Mouse (Mus musculus) heart, embryonic 15.5 days (tissue): ENCODE data around the gene Rap1gds1. TPM values are rescaled to one million over a fixed set of nuclear protein-coding genes. Genes with fewer than 3 reads are reported as not detected.
A peak's percentile ranks its signal among the peaks of the same experiment; 100 is the strongest.

Source experiments
- ATAC-seq: fragments of 200-750 bp; cut with Nextera tagmentation; replicated peaks from 2 replicates; pipeline ENCODE4 v1.8.0; 2017; ENCODE audit warnings: low read depth, moderate TSS enrichment; ENCODE audit not compliant: insufficient number of reproducible peaks, insufficient read depth, low FRiP score
- H3K27ac ChIP-seq: fragments of 300-500 bp; sonication (generic); 2 replicates; pipeline ENCODE4 v1.5.1; 2015; ENCODE audit warnings: mild to moderate bottlenecking, inconsistent platforms
- H3K27me3 ChIP-seq: fragments of 300-500 bp; sonication (generic); 2 replicates; pipeline ENCODE4 v1.6.1; 2015; ENCODE audit warnings: inconsistent platforms
- H3K36me3 ChIP-seq: fragments of 300-500 bp; sonication (generic); 2 replicates; pipeline ENCODE4 v1.6.1; 2015; ENCODE audit warnings: mild to moderate bottlenecking, inconsistent platforms
- H3K4me1 ChIP-seq: fragments of 300-500 bp; sonication (generic); replicated peaks from 2 replicates; pipeline ENCODE4 v1.6.1; 2015; ENCODE audit warnings: inconsistent platforms
- H3K4me2 ChIP-seq: fragments of 300-500 bp; sonication (generic); 2 replicates; pipeline ENCODE4 v1.6.1; 2015; ENCODE audit warnings: inconsistent platforms, mild to moderate bottlenecking, moderate library complexity
- H3K4me3 ChIP-seq: fragments of 300-500 bp; sonication (generic); 2 replicates; pipeline ENCODE4 v1.5.1; 2015; ENCODE audit warnings: mild to moderate bottlenecking, inconsistent platforms
- H3K9ac ChIP-seq: fragments of 300-500 bp; sonication (generic); 2 replicates; pipeline ENCODE4 v1.6.1; 2015; ENCODE audit warnings: mild to moderate bottlenecking, inconsistent platforms
- H3K9me3 ChIP-seq: fragments of 300-500 bp; sonication (generic); replicated peaks from 2 replicates; pipeline ENCODE4 v1.6.1; 2016; ENCODE audit warnings: inconsistent platforms
- WGBS: fragments of 180-500 bp; shearing (Covaris S2); methylation state at CpG from one replicate; pipeline ENCODE4 v1.1.7; 2015; ENCODE audit warnings: mixed read lengths; 5-methylcytosine and 5-hydroxymethylcytosine counted together
- polyA plus RNA-seq: library from polyadenylated mRNA; unstranded; fragments of >200 nt; fragmentation: Nextera tagmentation; extraction: Ambion mirVana; gene quantifications from 2 replicates; pipeline ENCODE4 v1.2.1, GENCODE M21; 2015

Gene Rap1gds1
- polyA plus RNA-seq, 1 experiment from 2014 or later: 49.8 TPM

GRCm38 (mm10) chr3:139088526-139088925, 13.5 kb upstream of the Rap1gds1 start:
- 83% methylated on average over 3 of the region's 3 CpGs for WGBS
- H3K4me2 ChIP-seq: no peak overlapping the region
- no peaks in the 10 kb centered on the region for H3K36me3 ChIP-seq
- no peak overlapping the region for H3K9ac ChIP-seq
- H3K9me3 ChIP-seq: peaks cover 6% of the 10 kb centered on the region
- H3K27me3 ChIP-seq: no peaks in the 10 kb centered on the region
- no peak overlapping the region for H3K27ac ChIP-seq
- no peaks in the 10 kb centered on the region for H3K4me1 ChIP-seq
- no peak overlapping the region for H3K4me3 ChIP-seq
- no peak for ATAC-seq

- Histone ChIP-seq H3K4me2 (no peak overlapping the region), H3K36me3 (no peaks in the 10 kb centered on the region), H3K27me3 (no peaks in the 10 kb centered on the region), H3K4me1 (no peaks in the 10 kb centered on the region), H3K9ac (no peak overlapping the region), H3K27ac (no peak overlapping the region), H3K4me3 (no peak overlapping the region), H3K9me3 (peaks cover 6% of the 10 kb centered on the region)
- 68% methylated on average over 5 of the region's 5 CpGs for WGBS
- ATAC-seq: no peak
Observed at GRCm38 (mm10) chr3:139083778-139084539, 9.0 kb upstream of the Rap1gds1 start.

- no peak overlapping the region for H3K4me2 ChIP-seq
- no peak overlapping the region for H3K9ac ChIP-seq
- H3K4me1 ChIP-seq: peaks cover 3% of the 10 kb centered on the region; the same call in 1 of the 2 replicates
- H3K27me3 ChIP-seq: no peaks in the 10 kb centered on the region
- 78% methylated on average over 6 of the region's 6 CpGs for WGBS
- no peaks in the 10 kb centered on the region for H3K9me3 ChIP-seq
- ATAC-seq: no peak
- no peak overlapping the region for H3K4me3 ChIP-seq
- no peaks in the 10 kb centered on the region for H3K36me3 ChIP-seq
- H3K27ac ChIP-seq: no peak overlapping the region
Observed at GRCm38 (mm10) chr3:139079831-139080230, 4.8 kb upstream of the Rap1gds1 start.

- ATAC-seq: no peak
- Histone ChIP-seq H3K27me3 (no peaks in the 10 kb centered on the region), H3K36me3 (no peaks in the 10 kb centered on the region), H3K4me3 (no peak overlapping the region), H3K4me2 (no peak overlapping the region), H3K9ac (no peak overlapping the region), H3K27ac (no peak overlapping the region), H3K4me1 (peaks cover 3% of the 10 kb centered on the region; the same call in 1 of the 2 replicates), H3K9me3 (no peaks in the 10 kb centered on the region)
- WGBS: 76% methylated on average over 3 of the region's 3 CpGs
Observed at GRCm38 (mm10) chr3:139078010-139078409, 3.0 kb upstream of the Rap1gds1 start.

- Histone ChIP-seq H3K4me2 (peak overlapping the region; percentile 91), H3K27ac (peak overlapping the region; percentile 92), H3K9me3 (no peaks in the 10 kb centered on the region), H3K4me3 (peak overlapping the region; percentile 72), H3K9ac (peak overlapping the region; percentile 78), H3K36me3 (no peaks in the 10 kb centered on the region), H3K4me1 (peaks cover 7% of the 10 kb centered on the region), H3K27me3 (no peaks in the 10 kb centered on the region)
- 16% methylated on average over 7 of the region's 7 CpGs for WGBS
- ATAC-seq: no peak
Observed at GRCm38 (mm10) chr3:139076059-139076455, 1.1 kb upstream of the Rap1gds1 start.

GRCm38 (mm10) chr3:139075333-139076058, 495 bp upstream of the Rap1gds1 start:
- Histone ChIP-seq H3K4me1 (peaks cover 7% of the 10 kb centered on the region), H3K4me2 (peak overlapping the region; percentile 91)
- WGBS: under 1% methylated on average over 70 of the region's 72 CpGs

GRCm38 (mm10) chr3:139073801-139074483, 1.1 kb downstream of the Rap1gds1 start:
- WGBS: 4% methylated on average over 12 of the region's 12 CpGs
- ATAC-seq: no peak
- H3K4me3 ChIP-seq: peak overlapping the region; percentile 100
- H3K9me3 ChIP-seq: no peaks in the 10 kb centered on the region
- H3K36me3 ChIP-seq: no peaks in the 10 kb centered on the region
- H3K27me3 ChIP-seq: no peaks in the 10 kb centered on the region
- H3K4me1 ChIP-seq: peaks cover 7% of the 10 kb centered on the region
- peak overlapping the region; percentile 98 for H3K27ac ChIP-seq
- peak overlapping the region; percentile 75 for H3K4me2 ChIP-seq
- H3K9ac ChIP-seq: peak overlapping the region; percentile 95

More at GRCm38 (mm10) chr3:139075333-139076058, 495 bp upstream of the Rap1gds1 start:
- Histone ChIP-seq H3K27ac (peak overlapping the region; percentile 92), H3K9ac (peak overlapping the region; percentile 78), H3K4me3 (peak overlapping the region; percentile 72), H3K36me3 (no peaks in the 10 kb centered on the region), H3K9me3 (no peaks in the 10 kb centered on the region), H3K27me3 (no peaks in the 10 kb centered on the region)
- ATAC-seq: peak; percentile 98

- 58% methylated on average over 4 of the region's 4 CpGs for WGBS
- Histone ChIP-seq H3K4me3 (no peak overlapping the region), H3K4me1 (peaks cover 4% of the 10 kb centered on the region), H3K27ac (no peak overlapping the region), H3K9ac (no peak overlapping the region), H3K9me3 (no peaks in the 10 kb centered on the region), H3K4me2 (no peak overlapping the region), H3K36me3 (no peaks in the 10 kb centered on the region), H3K27me3 (no peaks in the 10 kb centered on the region)
- ATAC-seq: no peak
Observed at GRCm38 (mm10) chr3:139069539-139069938, 5.5 kb downstream of the Rap1gds1 start.

GRCm38 (mm10) chr3:139064076-139064475, 10.9 kb downstream of the Rap1gds1 start:
- Histone ChIP-seq H3K9me3 (no peaks in the 10 kb centered on the region), H3K4me1 (no peaks in the 10 kb centered on the region), H3K36me3 (0 out of 2 replicates have a peak, but pooled peaks cover 3% of the 10 kb centered on the region), H3K4me2 (no peak overlapping the region), H3K27me3 (no peaks in the 10 kb centered on the region), H3K27ac (no peak overlapping the region), H3K4me3 (no peak overlapping the region), H3K9ac (no peak overlapping the region)
- ATAC-seq: no peak
- WGBS: 87% methylated on average over 9 of the region's 9 CpGs

- WGBS: 91% methylated on average over 3 of the region's 3 CpGs
- H3K4me1 ChIP-seq: no peaks in the 10 kb centered on the region
- H3K36me3 ChIP-seq: 0 out of 2 replicates have a peak, but pooled peaks cover 3% of the 10 kb centered on the region
- H3K4me2 ChIP-seq: no peak overlapping the region
- no peak overlapping the region for H3K4me3 ChIP-seq
- H3K9ac ChIP-seq: no peak overlapping the region
- no peak overlapping the region for H3K27ac ChIP-seq
- no peaks in the 10 kb centered on the region for H3K9me3 ChIP-seq
- no peaks in the 10 kb centered on the region for H3K27me3 ChIP-seq
- ATAC-seq: no peak
Observed at GRCm38 (mm10) chr3:139062088-139062487, 12.9 kb downstream of the Rap1gds1 start.
